Mouse (Mus musculus): ENCODE data around the gene Ube2d3.
A peak's percentile ranks its signal among the peaks of the same experiment; 100 is the strongest.

Gene Ube2d3

DNA sequence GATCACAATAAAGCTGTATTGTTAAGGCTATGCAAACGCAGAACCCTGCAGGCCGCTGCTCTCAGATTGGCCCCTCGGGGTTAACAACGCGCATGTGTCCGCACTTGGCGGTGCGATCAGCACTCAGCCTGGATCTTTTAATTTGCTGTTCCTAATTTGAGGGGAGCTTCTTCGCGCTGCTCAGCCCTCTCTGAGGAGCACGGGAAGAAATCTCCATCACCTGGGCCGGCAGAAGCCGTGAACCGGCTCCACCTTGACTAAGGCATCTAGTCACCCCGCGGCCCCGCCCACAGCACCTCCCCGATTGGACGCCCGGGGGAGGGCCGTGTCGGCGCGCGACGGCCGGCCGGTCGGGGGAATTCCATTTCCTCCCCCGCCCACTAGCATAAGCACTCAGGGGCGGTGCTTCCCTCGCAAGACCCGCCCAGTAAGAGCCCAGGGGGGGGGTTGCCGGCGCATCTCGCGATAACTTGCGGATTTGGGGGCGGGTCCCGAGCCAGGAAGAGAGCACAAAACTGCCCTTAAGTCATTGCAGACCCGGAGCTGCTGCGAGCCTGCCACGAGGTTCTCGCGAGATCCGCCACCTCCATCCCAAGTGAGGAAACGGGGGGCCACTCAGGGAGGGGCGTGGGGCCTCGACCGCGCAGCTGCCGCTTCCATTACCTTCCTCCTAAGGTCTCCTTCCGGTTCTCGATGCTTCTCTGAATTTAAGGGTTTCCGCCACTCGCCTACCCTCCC, at the start of gene Ube2d3:
Gene Ube2d3, plus strand, starts transcription at position 392 of the 738 bp plus-strand sequence.
- DNase-seq (ENCODE audit: low read depth), result peak; percentile 99

DNA sequence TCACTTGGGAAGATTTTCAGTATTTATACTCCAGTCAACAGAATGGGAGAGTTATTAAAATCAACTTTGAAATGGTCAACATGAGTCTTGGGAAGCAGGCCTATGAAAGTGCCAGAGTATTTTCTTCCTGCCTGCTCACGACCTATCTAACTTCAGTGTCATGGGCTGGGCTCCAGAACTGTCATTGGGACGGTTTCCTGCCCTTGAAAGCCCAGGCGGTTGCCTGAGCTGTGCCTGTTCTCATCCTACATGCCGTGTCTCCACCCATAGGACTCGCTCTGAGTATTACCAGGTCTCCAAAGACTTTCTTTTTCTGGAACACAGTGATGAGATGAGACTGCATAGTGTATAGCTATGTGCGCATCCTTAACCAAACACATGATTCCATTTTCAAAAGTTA, 44.8 kb upstream of the Ube2d3 start:
- DNase-seq (ENCODE audit: low read depth), result no peak

DNA sequence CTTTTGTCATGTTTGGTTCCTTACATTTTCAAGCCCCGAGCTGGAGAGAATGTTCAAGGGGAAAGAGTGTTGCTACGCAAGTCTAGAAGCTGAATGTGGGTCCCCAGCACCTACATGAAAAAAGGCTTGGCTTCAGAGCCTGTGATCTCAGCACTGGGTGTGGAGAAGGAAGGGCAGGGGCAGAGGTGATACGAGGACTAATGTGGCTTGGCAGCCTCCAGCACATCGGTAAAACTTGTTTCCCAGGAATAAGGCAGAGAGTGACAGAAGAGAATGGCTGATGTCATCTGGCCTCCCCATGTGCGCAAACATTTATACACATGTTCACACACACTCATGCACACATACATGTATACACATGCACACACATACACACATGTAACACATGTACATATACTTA, 42.9 kb upstream of the Ube2d3 start:
- DNase-seq (ENCODE audit: low read depth), result no peak

- DNase-seq (ENCODE audit: low read depth), result no peak
Observed at GRCm38 (mm10) chr3:135396081-135396480, 41.9 kb upstream of the Ube2d3 start.

- DNase-seq (ENCODE audit: low read depth), result no peak
Observed at GRCm38 (mm10) chr3:135397112-135397511, 40.8 kb upstream of the Ube2d3 start.

GRCm38 (mm10) chr3:135402201-135402658, 35.7 kb upstream of the Ube2d3 start:
- DNase-seq (ENCODE audit: low read depth), result peak; percentile 96

DNA sequence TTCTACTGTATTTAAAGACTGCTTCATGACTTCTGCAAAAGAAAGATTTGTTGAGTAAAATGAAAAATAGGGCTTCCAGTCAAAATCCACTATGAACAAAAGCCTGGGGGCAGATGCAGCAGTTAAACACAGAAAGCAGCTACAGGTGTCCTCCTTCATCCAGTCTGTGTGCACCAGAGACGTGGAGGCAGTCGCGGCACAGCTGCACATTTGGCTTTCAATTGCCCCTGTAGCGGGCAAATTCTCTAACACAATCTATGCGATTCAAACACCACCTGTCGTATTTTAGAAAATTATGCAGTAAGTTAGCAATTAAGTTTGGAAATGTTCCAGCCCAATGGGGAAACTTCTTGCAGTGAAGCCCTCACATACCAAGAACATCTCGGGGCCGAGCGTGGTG, 34.7 kb upstream of the Ube2d3 start:
- no peak for DNase-seq (ENCODE audit: low read depth)

DNA sequence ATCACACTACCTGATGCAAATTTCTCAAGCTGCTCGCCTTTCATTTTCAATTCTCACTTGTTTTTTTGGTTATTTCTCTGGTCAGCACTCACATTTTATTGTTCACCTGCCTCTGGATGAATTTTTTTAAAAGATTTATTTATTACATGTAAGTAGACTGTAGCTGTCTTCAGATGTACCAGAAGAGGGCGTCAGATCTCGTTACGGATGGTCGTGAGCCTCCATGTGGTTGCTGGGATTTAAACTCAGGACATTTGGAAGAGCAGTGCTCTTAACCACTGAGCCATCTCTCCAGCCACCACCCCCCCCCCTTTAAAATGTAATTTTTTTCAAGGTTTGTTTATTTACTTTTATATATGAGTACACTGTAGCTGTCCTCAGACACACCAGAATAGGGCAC, 34.1 kb upstream of the Ube2d3 start:
- DNase-seq (ENCODE audit: low read depth), result no peak

GRCm38 (mm10) chr3:135404599-135404998, 33.4 kb upstream of the Ube2d3 start:
- DNase-seq (ENCODE audit: low read depth), result no peak

DNA sequence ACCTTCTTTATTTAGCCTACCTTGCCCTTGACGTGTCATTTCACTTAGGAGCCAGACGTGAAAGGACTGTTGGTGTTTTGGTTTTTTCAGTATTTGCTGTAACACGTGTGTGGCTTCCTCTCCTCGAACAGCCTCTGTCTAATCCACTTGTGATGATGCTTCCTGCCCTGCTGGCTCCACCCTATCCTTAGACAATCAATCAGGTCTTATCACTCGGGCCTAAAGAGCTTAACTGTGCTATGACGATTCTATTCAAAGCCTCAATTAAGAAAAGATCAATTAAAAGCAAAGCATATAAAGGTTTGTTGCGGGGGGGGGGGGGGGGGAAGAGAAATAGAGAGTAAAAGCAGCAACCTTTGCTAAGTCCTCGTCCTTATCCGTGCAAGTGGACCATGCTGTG, 30.6 kb upstream of the Ube2d3 start:
- DNase-seq (ENCODE audit: low read depth), result peak; percentile 42

DNA sequence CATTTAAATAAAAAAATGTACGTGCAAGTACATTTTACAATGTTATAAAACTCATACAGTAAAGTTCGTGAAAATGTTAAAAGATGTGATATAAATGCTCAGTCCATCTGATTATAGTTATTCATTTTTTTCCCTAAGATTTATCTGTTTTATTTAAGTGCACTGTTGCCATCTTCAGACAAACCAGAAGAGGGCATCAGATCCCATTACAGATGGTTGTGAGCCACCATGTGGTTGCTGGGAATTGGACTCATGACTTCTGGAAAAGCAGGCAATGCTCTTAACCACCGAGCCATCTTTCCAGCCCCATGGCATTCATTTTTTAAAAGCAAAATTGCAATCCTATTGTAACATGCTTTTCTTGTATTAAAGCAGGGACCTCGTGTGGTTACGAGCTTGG, 28.7 kb upstream of the Ube2d3 start:
- no peak for DNase-seq (ENCODE audit: low read depth)

- no peak for DNase-seq (ENCODE audit: low read depth)
Observed at GRCm38 (mm10) chr3:135411056-135411455, 26.9 kb upstream of the Ube2d3 start.

GRCm38 (mm10) chr3:135411824-135412223, 26.1 kb upstream of the Ube2d3 start:
- DNase-seq (ENCODE audit: low read depth), result no peak

DNA sequence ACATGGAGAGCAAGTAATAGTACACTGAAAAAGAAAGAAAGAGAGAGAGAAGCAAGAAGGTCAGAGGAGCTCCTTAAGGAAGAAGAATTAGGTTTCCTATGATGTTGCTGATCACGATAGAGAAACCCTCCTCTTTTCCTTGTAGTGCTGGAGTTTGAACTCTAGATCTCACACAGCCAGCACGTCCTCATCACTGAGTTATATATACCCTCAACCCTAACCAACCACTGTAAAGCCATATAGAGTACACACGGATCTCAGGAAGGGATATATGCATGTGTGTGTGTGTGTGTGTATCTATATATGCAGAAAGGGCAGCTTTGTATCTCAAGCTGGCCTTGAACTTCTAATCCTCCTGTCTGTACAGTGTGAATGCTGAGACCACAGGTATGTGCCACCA, 20.7 kb upstream of the Ube2d3 start:
- no peak for DNase-seq (ENCODE audit: low read depth)

- DNase-seq (ENCODE audit: low read depth), result peak; percentile 65
Observed at GRCm38 (mm10) chr3:135417799-135418198, 20.1 kb upstream of the Ube2d3 start.

DNA sequence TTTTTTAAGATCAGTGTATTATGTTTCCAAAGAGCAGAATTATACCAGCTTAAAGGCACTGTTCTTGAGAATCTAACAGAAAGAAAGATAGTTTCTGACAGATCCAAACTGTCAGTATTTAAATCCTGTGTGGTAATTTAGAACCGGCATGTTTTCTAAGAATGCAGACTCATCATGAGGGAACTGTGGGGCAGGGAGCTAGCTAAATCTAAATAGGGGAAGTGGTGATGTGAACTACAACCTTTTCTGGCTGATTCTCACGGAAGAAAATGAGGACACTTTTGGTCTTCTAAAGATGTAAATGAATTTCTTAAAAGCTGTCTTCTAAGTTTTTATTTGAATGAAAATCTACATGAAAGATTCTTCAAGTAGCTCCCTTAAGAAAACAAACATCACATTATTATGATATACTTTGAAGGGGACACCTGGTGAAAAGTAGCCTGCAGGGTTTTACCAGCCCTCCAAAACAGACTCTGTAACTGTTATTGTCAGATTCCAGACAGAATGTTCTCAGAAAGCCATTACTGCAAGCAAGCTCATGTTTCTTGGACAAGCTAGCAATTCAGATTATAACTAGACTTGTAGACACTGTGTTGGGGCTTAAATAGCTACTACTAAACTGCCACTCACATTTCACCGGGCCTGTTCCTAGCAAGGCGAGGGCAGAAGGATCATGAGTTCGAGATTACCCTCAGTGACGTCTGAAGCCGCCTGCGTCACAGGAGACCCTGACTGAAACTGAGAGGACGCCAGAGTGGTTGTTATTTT, 17.2 kb upstream of the Ube2d3 start:
- no peak for DNase-seq (ENCODE audit: low read depth)

- no peak for DNase-seq (ENCODE audit: low read depth)
Observed at GRCm38 (mm10) chr3:135421310-135421594, 16.7 kb upstream of the Ube2d3 start.

- no peak for DNase-seq (ENCODE audit: low read depth)
Observed at GRCm38 (mm10) chr3:135422232-135422855, 15.6 kb upstream of the Ube2d3 start.

- DNase-seq (ENCODE audit: low read depth), result peak; percentile 92
Observed at GRCm38 (mm10) chr3:135422856-135423607, 14.9 kb upstream of the Ube2d3 start.

GRCm38 (mm10) chr3:135423608-135424212, 14.2 kb upstream of the Ube2d3 start, which contains the start of gene Cisd2:
TSS of gene Cisd2 (minus strand) at chr3:135423925.
- no peak for DNase-seq (ENCODE audit: low read depth)

GRCm38 (mm10) chr3:135436901-135437616, 890 bp upstream of the Ube2d3 start:
- DNase-seq (ENCODE audit: low read depth), result no peak
